Mouse (Mus musculus) heart, embryonic 14.5 days (tissue): ENCODE data around the gene Myh3. TPM values are rescaled to one million over a fixed set of nuclear protein-coding genes. Genes with fewer than 3 reads are reported as not detected.

Experiments used
- ATAC-seq: fragments of 200-750 bp; cut with Nextera tagmentation; 2 replicates; pipeline ENCODE4 v1.8.0; 2017; ENCODE audit warnings: low read depth, moderate TSS enrichment; ENCODE audit not compliant: insufficient number of reproducible peaks, insufficient read depth, low FRiP score
- H3K27ac ChIP-seq, 2 experiments: fragments of 200-500 bp in 1 of 2; fragments of 300-500 bp in 1 of 2; sonication (generic) in 1 of 2; replicated peaks in 1 of 2; 2 replicates each; pipeline ENCODE4 v1.5.1; 2012 to 2014; ENCODE audit warnings: low read depth in 2 of 2, low read length in 2 of 2, control low read depth in 1 of 2, mild to moderate bottlenecking in 1 of 2, mixed read lengths in 1 of 2; ENCODE audit not compliant: control insufficient read depth in 1 of 2, insufficient read depth in 1 of 2
- H3K27me3 ChIP-seq: fragments of 300-500 bp; sonication (generic); 2 replicates; pipeline ENCODE4 v1.6.1; 2014; ENCODE audit warnings: mild to moderate bottlenecking, low read length, control low read depth; ENCODE audit not compliant: control insufficient read depth, insufficient read depth
- H3K36me3 ChIP-seq: fragments of 300-500 bp; sonication (generic); 2 replicates; pipeline ENCODE4 v1.6.1; 2014; ENCODE audit warnings: mild to moderate bottlenecking, control low read depth, low read length, mixed read lengths; ENCODE audit not compliant: control insufficient read depth, insufficient read depth
- H3K4me1 ChIP-seq, 2 experiments: fragments of 200-500 bp in 1 of 2; fragments of 300-500 bp in 1 of 2; sonication (generic) in 1 of 2; 2 replicates each; pipeline ENCODE4 v1.6.1; 2012 to 2014; ENCODE audit warnings: low read length in 2 of 2, control low read depth in 1 of 2, mixed read lengths in 1 of 2; ENCODE audit not compliant: control insufficient read depth in 2 of 2, insufficient read depth in 2 of 2
- H3K4me2 ChIP-seq: fragments of 300-500 bp; sonication (generic); 2 replicates; pipeline ENCODE4 v1.6.1; 2014; ENCODE audit warnings: mild to moderate bottlenecking, low read length
- H3K4me3 ChIP-seq, 2 experiments: fragments of 200-500 bp in 1 of 2; fragments of 300-500 bp in 1 of 2; sonication (generic) in 1 of 2; 2 replicates each; pipeline ENCODE4 v1.5.1; 2012 to 2014; ENCODE audit warnings: low read length in 2 of 2, mild to moderate bottlenecking in 2 of 2, control low read depth in 1 of 2, low read depth in 1 of 2, moderate library complexity in 1 of 2; ENCODE audit not compliant: control insufficient read depth in 1 of 2, insufficient read depth in 1 of 2
- H3K9ac ChIP-seq: fragments of 300-500 bp; sonication (generic); 2 replicates; pipeline ENCODE4 v1.6.1; 2014; ENCODE audit warnings: mild to moderate bottlenecking, low read length
- H3K9me3 ChIP-seq: fragments of 300-500 bp; sonication (generic); 2 replicates; pipeline ENCODE4 v1.6.1; 2016; ENCODE audit warnings: low read length, control low read depth; ENCODE audit not compliant: control insufficient read depth
- WGBS: fragments of 180-500 bp; shearing (Covaris S2); extraction: QIAGEN DNeasy Blood & Tissue Kit; methylation state at CpG from one replicate; pipeline ENCODE4 v1.1.7; 2014; 5-methylcytosine and 5-hydroxymethylcytosine counted together
- polyA plus RNA-seq: library from polyadenylated mRNA; unstranded; fragments of >200 nt; fragmentation: Nextera tagmentation; extraction: Ambion mirVana; gene quantifications from 2 replicates; pipeline ENCODE4 v1.2.1, GENCODE M21; 2014

The Myh3 gene
- polyA plus RNA-seq, 1 experiment from 2014 or later: 0.57 TPM

- H3K27ac ChIP-seq: no peak overlapping the region
- H3K9ac ChIP-seq: no peak overlapping the region
Measured at GRCm38 (mm10) chr11:67103256-67103655, 25.2 kb downstream of the Myh3 start.

GRCm38 (mm10) chr11:67104242-67104641 is 26.1 kb downstream of the Myh3 start:
- no peak overlapping the region for H3K4me2 ChIP-seq
- no peak overlapping the region for H3K4me3 ChIP-seq
- no peaks in the 10 kb centered on the region for H3K9me3 ChIP-seq
- H3K4me1 ChIP-seq: peaks cover 12 to 16% of the 10 kb centered on the region in 2 experiments
- H3K36me3 ChIP-seq: no peaks in the 10 kb centered on the region
- peak overlapping the region; percentile 16 for H3K9ac ChIP-seq
- no peak for ATAC-seq
- peaks cover 8% of the 10 kb centered on the region for H3K27me3 ChIP-seq
- H3K27ac ChIP-seq: peak overlapping the region; percentile 52 to 66; a peak in 3 of 4 replicates
- WGBS: 46% methylated on average over 1 of the region's 1 CpGs

More at GRCm38 (mm10) chr11:67103256-67103655, 25.2 kb downstream of the Myh3 start:
- peaks cover 12 to 16% of the 10 kb centered on the region in 2 experiments for H3K4me1 ChIP-seq
- peaks cover 11% of the 10 kb centered on the region for H3K27me3 ChIP-seq
- no peaks in the 10 kb centered on the region for H3K9me3 ChIP-seq
- no peak overlapping the region for H3K4me2 ChIP-seq
- no peaks in the 10 kb centered on the region for H3K36me3 ChIP-seq
- H3K4me3 ChIP-seq: no peak overlapping the region
- 80% methylated on average over 9 of the region's 9 CpGs for WGBS
- ATAC-seq: no peak

- WGBS: 36% methylated on average over 11 of the region's 11 CpGs
- no peaks in the 10 kb centered on the region for H3K36me3 ChIP-seq
- H3K4me1 ChIP-seq: peaks cover 12 to 16% of the 10 kb centered on the region in 2 experiments
- ATAC-seq: peak; percentile 62; the same call in 1 of the 2 replicates
- H3K4me2 ChIP-seq: no peak overlapping the region
- H3K27me3 ChIP-seq: peaks cover 3% of the 10 kb centered on the region; the same call in 1 of the 2 replicates
- no peaks in the 10 kb centered on the region for H3K9me3 ChIP-seq
- peak overlapping the region; percentile 16; the same call in 1 of the 2 replicates for H3K9ac ChIP-seq
- peak overlapping the region; percentile 66 to 85; a peak in 3 of 4 replicates for H3K27ac ChIP-seq
- no peak overlapping the region for H3K4me3 ChIP-seq
Measured at GRCm38 (mm10) chr11:67104714-67105113, 26.6 kb downstream of the Myh3 start.

- Histone ChIP-seq H3K27ac (peak overlapping the region; percentile 8 to 21; a peak in 2 of 4 replicates), H3K9ac (peak overlapping the region; percentile 16; the same call in 1 of the 2 replicates), H3K9me3 (no peaks in the 10 kb centered on the region), H3K27me3 (no peaks in the 10 kb centered on the region), H3K4me3 (no peak overlapping the region), H3K4me2 (no peak overlapping the region), H3K4me1 (peaks cover 12 to 16% of the 10 kb centered on the region in 2 experiments), H3K36me3 (no peaks in the 10 kb centered on the region)
- 37% methylated on average over 4 of the region's 4 CpGs for WGBS
- ATAC-seq: no peak
Measured at GRCm38 (mm10) chr11:67105689-67106088, 27.6 kb downstream of the Myh3 start.

GRCm38 (mm10) chr11:67106973-67107372 is 28.9 kb downstream of the Myh3 start:
- Histone ChIP-seq H3K4me1 (peaks cover 12 to 16% of the 10 kb centered on the region in 2 experiments), H3K4me3 (no peak overlapping the region), H3K27ac (no peak overlapping the region), H3K9ac (no peak overlapping the region), H3K27me3 (no peaks in the 10 kb centered on the region), H3K9me3 (no peaks in the 10 kb centered on the region), H3K36me3 (no peaks in the 10 kb centered on the region), H3K4me2 (no peak overlapping the region)
- 86% methylated on average over 10 of the region's 10 CpGs for WGBS
- no peak for ATAC-seq

- Histone ChIP-seq H3K27ac (no peak overlapping the region), H3K4me2 (no peak overlapping the region), H3K9ac (no peak overlapping the region), H3K36me3 (no peaks in the 10 kb centered on the region), H3K4me3 (no peak overlapping the region), H3K4me1 (peaks cover 6 to 8% of the 10 kb centered on the region in 2 experiments), H3K9me3 (no peaks in the 10 kb centered on the region), H3K27me3 (no peaks in the 10 kb centered on the region)
- ATAC-seq: 0 out of 2 replicates have a peak, but pooled peaks have one; percentile 43
- 34% methylated on average over 5 of the region's 5 CpGs for WGBS
Measured at GRCm38 (mm10) chr11:67110168-67110948, 32.3 kb downstream of the Myh3 start.

- no peak for ATAC-seq
- Histone ChIP-seq H3K4me1 (no peaks in the 10 kb centered on the region), H3K9ac (no peak overlapping the region), H3K27me3 (no peaks in the 10 kb centered on the region), H3K4me3 (no peak overlapping the region), H3K36me3 (no peaks in the 10 kb centered on the region), H3K9me3 (no peaks in the 10 kb centered on the region), H3K4me2 (no peak overlapping the region), H3K27ac (no peak overlapping the region)
- WGBS: 27% methylated on average over 11 of the region's 11 CpGs
Measured at GRCm38 (mm10) chr11:67112019-67112850, 34.1 kb downstream of the Myh3 start.
